Mouse (Mus musculus) myocyte (in vitro differentiated cells): ENCODE measurements around the gene Nfasc. TPM values are rescaled to one million over a fixed set of nuclear protein-coding genes. Genes with fewer than 3 reads are reported as not detected.

Experiments
- H3K27me3 ChIP-seq: one replicate; pipeline ENCODE4 v1.6.1; 2011; ENCODE audit not compliant: control insufficient read depth, insufficient read depth, insufficient read length
- H3K36me3 ChIP-seq: one replicate; pipeline ENCODE4 v1.6.1; 2011; ENCODE audit not compliant: control insufficient read depth, insufficient read depth
- H3K4me2 ChIP-seq: one replicate; pipeline ENCODE4 v1.6.1; 2011; ENCODE audit warnings: low read depth, control low read depth
- H3K4me3 ChIP-seq: one replicate; pipeline ENCODE4 v1.5.1; 2011; ENCODE audit warnings: mild to moderate bottlenecking, control low read depth, moderate library complexity
- H3K79me2 ChIP-seq: one replicate; pipeline ENCODE4 v1.6.1; 2011; ENCODE audit not compliant: control insufficient read depth, insufficient read depth
- H3ac ChIP-seq: one replicate; pipeline ENCODE4 v1.6.1; 2011; ENCODE audit not compliant: control insufficient read depth, insufficient read length
- CEBPB ChIP-seq: IDR thresholded peaks from 2 replicates; pipeline ENCODE4 v1.6.1; 2011; ENCODE audit warnings: mild to moderate bottlenecking, moderate library complexity; ENCODE audit not compliant: poor library complexity, insufficient read depth, severe bottlenecking
- E2F4 ChIP-seq: IDR thresholded peaks from one replicate; pipeline ENCODE4 v1.6.1; 2011; ENCODE audit warnings: mild to moderate bottlenecking, control low read depth, moderate library complexity; ENCODE audit not compliant: insufficient read depth
- MAX ChIP-seq: IDR thresholded peaks from one replicate; pipeline ENCODE4 v1.6.1; 2011; ENCODE audit warnings: low read depth, mild to moderate bottlenecking, control low read depth
- MYOD1 ChIP-seq, 3 experiments: IDR thresholded peaks; one replicate each; pipeline ENCODE4 v1.6.1; 2011; ENCODE audit warnings: control low read depth in 2 of 3, low read depth in 2 of 3, mild to moderate bottlenecking in 2 of 3, moderate library complexity in 1 of 3; ENCODE audit not compliant: insufficient read length in 2 of 3, control insufficient read depth in 1 of 3
- MYOG ChIP-seq, 3 experiments: IDR thresholded peaks; one replicate each; pipeline ENCODE4 v1.6.1; 2011; ENCODE audit warnings: control low read depth in 2 of 3, low read depth in 2 of 3, mild to moderate bottlenecking in 2 of 3; ENCODE audit not compliant: insufficient read length in 2 of 3, control insufficient read depth in 1 of 3, insufficient read depth in 1 of 3
- POLR2A ChIP-seq: IDR thresholded peaks from one replicate; pipeline ENCODE4 v1.6.1; 2011; ENCODE audit warnings: low read depth, mild to moderate bottlenecking, control low read depth, moderate library complexity; ENCODE audit not compliant: insufficient read length
- POLR2AphosphoS2 ChIP-seq: IDR thresholded peaks from one replicate; pipeline ENCODE4 v1.6.1; 2011; ENCODE audit warnings: low read depth, control low read depth; ENCODE audit not compliant: insufficient read length
- REST ChIP-seq: IDR thresholded peaks from one replicate; pipeline ENCODE4 v1.6.1; 2011; ENCODE audit warnings: mild to moderate bottlenecking, control low read depth, moderate library complexity; ENCODE audit not compliant: insufficient read depth, insufficient read length
- SRF ChIP-seq: IDR thresholded peaks from one replicate; pipeline ENCODE4 v1.6.1; 2011; ENCODE audit warnings: low read depth; ENCODE audit not compliant: control insufficient read depth, insufficient read length
- TCF12 ChIP-seq: IDR thresholded peaks from one replicate; pipeline ENCODE4 v1.6.1; 2011; ENCODE audit warnings: mild to moderate bottlenecking, control low read depth; ENCODE audit not compliant: poor library complexity, insufficient read depth, severe bottlenecking
- TCF3 ChIP-seq: IDR thresholded peaks from one replicate; pipeline ENCODE4 v1.6.1; 2011; ENCODE audit warnings: low read depth, control low read depth; ENCODE audit not compliant: insufficient read length
- USF1 ChIP-seq: IDR thresholded peaks from one replicate; pipeline ENCODE4 v1.6.1; 2011; ENCODE audit warnings: low read depth, mild to moderate bottlenecking, control low read depth, moderate library complexity
- polyA plus RNA-seq: library from polyadenylated mRNA; unstranded; fragments of >200 nt; fragmentation: generic; extraction: Trizol; gene quantifications from one replicate; pipeline ENCODE4 v1.2.1, GENCODE M21; 2012; ENCODE audit warnings: missing spikeins

The Nfasc gene
- polyA plus RNA-seq, 1 experiment: not detected

DNA sequence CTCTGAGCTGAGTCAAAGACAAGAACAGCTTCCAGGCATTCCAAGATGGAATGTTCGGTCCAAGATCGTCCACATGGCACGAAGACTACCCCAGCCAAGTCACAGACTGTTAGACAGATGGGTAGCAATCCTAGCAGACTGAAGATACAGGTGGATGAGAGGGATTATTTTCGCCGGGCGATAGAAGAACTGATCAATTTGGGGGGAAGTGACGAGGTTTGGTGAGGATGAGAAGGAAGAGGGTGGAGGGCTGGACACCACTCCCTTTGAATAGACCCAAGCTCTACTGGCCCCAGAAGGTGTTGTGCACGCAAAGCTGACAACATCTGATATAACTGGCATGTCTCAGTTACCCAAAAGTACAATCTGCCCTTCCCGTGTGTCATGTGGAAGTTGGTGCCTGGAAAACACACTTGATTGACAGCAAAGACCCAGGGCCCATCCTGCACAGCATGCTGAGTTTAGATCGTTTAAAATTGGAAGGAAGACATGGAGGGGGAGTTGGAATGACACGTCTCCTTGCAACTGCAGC, 150.1 kb downstream of the Nfasc start:
- H3K27me3 ChIP-seq: peaks cover 51% of the 10 kb centered on the region

DNA sequence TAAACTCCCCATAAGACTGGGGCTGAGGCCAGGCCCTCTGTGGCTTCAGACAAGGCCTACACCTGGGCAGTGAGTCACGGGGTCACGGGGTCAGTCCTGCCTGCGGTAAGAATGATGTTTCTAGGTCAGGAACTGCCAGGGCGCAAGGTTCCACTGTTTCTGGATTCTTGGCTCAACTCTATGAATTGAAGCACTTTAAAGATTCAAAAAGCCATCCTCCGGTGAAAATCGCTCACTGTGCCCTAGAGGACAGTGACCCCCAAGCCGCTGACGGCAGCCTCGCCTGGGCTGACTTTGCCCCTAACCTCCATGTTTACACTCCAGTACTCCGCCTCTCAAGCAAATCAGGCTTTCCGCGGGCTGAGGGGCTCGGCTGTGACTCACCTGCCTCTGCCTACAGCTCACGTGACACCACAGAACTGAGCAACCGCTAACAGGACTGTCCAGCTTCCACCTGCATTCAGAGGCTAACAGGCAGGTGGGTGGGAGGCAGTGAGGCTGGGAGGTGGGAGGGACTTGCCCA, 154.9 kb downstream of the Nfasc start:
- H3K4me2 ChIP-seq: no peak overlapping the region
- no peak for TF ChIP-seq POLR2A
- H3K79me2 ChIP-seq: no peaks in the 10 kb centered on the region
- H3ac ChIP-seq: no peak overlapping the region
- H3K36me3 ChIP-seq: no peaks in the 10 kb centered on the region
- peaks cover 65% of the 10 kb centered on the region for H3K27me3 ChIP-seq
- H3K4me3 ChIP-seq: no peak overlapping the region

More for the DNA sequence above, 150.1 kb downstream of the Nfasc start:
- Histone ChIP-seq H3ac (no peak overlapping the region), H3K79me2 (no peaks in the 10 kb centered on the region), H3K4me2 (no peak overlapping the region), H3K36me3 (no peaks in the 10 kb centered on the region), H3K4me3 (no peak overlapping the region)
- no peak for TF ChIP-seq E2F4

DNA sequence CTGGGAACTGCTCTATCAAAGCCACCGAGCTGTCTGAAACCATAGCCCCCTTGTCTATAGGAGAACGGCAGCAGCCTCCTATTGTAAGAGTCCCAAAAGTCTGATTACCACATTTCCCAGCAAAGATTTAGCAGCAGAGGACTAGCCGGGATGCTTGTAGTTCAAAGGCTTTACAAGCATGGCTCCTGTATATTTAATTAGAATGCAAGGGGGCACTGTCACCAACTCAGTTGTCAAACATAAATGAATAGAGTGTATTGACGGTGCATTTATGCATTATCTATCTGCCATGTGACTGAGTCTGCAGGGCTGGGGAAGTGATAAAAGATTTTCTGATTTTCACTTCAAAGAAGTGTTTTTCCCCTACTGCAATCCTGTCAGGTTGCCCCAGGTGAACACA, 156.2 kb downstream of the Nfasc start:
- no peak overlapping the region for H3K4me2 ChIP-seq
- no peaks in the 10 kb centered on the region for H3K36me3 ChIP-seq
- H3K4me3 ChIP-seq: no peak overlapping the region
- TF ChIP-seq POLR2A: no peak
- no peak for TF ChIP-seq TCF3
- no peak for TF ChIP-seq POLR2AphosphoS2
- no peak for TF ChIP-seq SRF
- TF ChIP-seq MYOG (IDR thresholded peaks at IDR 0.05; ENCODE audit: control insufficient read depth in 1 of 3, insufficient read depth in 1 of 3, insufficient read length in 2 of 3, low read depth in 2 of 3): no peak
- no peak for TF ChIP-seq TCF12
- no peak for TF ChIP-seq REST
- no peak for TF ChIP-seq CEBPB
- TF ChIP-seq MYOD1 (IDR thresholded peaks at IDR 0.05; ENCODE audit: control insufficient read depth in 1 of 3, insufficient read length in 2 of 3, low read depth in 2 of 3): no peak
- no peak for TF ChIP-seq MAX
- no peak for TF ChIP-seq USF1
- H3ac ChIP-seq: no peak overlapping the region
- H3K79me2 ChIP-seq: no peaks in the 10 kb centered on the region
- peaks cover 70% of the 10 kb centered on the region for H3K27me3 ChIP-seq

DNA sequence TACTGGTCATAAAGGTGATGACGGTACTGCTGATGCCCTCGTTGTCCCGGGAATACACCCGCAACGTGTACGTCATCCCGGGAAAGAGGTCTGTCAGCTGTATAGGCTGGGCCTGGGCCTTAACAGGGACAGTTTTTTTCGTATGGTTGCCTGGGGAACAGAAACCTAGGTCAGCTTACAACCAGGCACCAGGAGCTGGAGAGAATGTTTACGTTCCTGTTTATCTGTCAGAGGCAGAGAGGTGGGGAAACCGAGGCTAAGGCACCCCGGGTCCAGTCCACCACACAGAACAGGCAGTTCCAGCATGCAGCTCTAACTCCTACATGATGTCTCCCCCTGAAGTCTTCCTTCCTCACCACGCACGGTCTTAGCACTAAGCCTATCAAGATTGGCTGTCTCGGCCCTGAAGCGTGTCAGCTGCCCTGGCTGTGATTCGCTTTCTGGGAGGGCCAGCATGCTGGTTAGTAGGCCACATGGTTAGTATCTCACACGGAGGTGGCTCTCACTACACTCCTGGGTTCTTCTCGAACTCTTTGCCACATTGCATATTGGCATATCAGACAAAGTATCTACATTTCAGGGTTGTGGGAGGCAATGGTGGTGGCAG, 158.5 kb downstream of the Nfasc start:
- Histone ChIP-seq H3K79me2 (no peaks in the 10 kb centered on the region), H3K36me3 (no peaks in the 10 kb centered on the region), H3K4me2 (no peak overlapping the region), H3ac (no peak overlapping the region), H3K4me3 (no peak overlapping the region), H3K27me3 (peaks cover 86% of the 10 kb centered on the region)
- TF ChIP-seq REST: no peak
- no peak for TF ChIP-seq USF1
- no peak for TF ChIP-seq POLR2AphosphoS2
- TF ChIP-seq E2F4: no peak
- no peak for TF ChIP-seq CEBPB
- TF ChIP-seq TCF12: no peak
- no peak for TF ChIP-seq MAX
- TF ChIP-seq MYOG (IDR thresholded peaks at IDR 0.05; ENCODE audit: control insufficient read depth in 1 of 3, insufficient read depth in 1 of 3, insufficient read length in 2 of 3, low read depth in 2 of 3): no peak
- TF ChIP-seq TCF3: no peak
- TF ChIP-seq SRF: no peak
- no peak for TF ChIP-seq MYOD1 (IDR thresholded peaks at IDR 0.05; ENCODE audit: control insufficient read depth in 1 of 3, insufficient read length in 2 of 3, low read depth in 2 of 3)
- no peak for TF ChIP-seq POLR2A

DNA sequence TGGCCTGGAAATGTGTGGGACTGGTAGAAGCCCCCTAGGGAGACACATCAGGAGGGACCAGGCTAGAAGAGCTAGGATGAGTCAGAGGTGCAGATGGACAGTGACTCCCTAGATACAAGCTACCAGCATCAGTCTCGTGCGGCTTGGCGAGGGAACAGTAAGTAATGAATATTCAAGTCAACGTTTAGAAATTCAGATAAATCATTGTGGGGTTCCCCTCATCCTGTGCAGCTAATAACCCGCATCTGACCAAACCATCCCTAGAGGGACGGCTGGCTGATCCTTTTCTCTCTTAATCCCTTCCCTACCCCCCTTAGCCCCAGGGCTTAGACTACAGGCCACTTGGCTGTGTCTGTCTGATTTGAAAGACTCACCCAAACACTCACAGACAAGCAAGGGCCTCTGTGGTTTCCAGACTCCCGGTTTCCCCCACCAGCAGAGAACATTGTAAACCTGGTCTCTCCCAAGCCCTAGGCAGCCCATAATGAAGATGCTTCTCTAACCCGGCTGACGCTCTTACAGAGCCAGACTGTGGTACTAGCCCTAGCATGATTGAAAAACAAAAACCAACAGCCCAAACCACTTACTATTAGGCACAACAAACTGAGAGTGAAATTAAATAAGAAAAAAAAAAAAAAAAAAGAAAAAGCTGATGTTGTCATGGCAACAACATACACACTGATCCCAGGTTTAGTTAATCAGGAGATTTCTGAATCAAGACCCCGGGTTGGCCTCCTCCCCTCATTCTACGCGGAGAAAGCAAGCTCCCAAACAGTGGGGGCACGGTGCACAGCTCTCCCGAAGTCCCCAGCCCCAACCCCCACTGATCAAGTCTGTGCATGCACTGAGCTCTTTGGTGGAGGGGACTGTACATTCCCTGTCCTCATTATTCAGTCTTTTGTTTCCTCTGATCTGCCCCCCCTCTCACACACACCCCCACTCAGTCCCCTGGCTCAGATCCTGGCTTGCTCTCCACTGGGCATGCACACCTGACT, 159.5 kb downstream of the Nfasc start:
- peaks cover 86% of the 10 kb centered on the region for H3K27me3 ChIP-seq

More for the DNA sequence above, 159.5 kb downstream of the Nfasc start:
- no peak overlapping the region for H3K4me3 ChIP-seq
- H3K4me2 ChIP-seq: no peak overlapping the region
- no peak overlapping the region for H3ac ChIP-seq
- no peaks in the 10 kb centered on the region for H3K36me3 ChIP-seq
- TF ChIP-seq CEBPB (no peak), TCF3 (no peak), USF1 (no peak), TCF12 (no peak)
- H3K79me2 ChIP-seq: no peaks in the 10 kb centered on the region
